Mouse (Mus musculus) heart, postnatal 0 days (tissue): ENCODE measurements around the gene Nup35. TPM values are rescaled to one million over a fixed set of nuclear protein-coding genes. Genes with fewer than 3 reads are reported as not detected.

Experiments
- ATAC-seq: fragments of 200-750 bp; cut with Nextera tagmentation; 2 replicates; pipeline ENCODE4 v1.8.0; 2017; ENCODE audit warnings: low read depth, moderate number of reproducible peaks, moderate library complexity; ENCODE audit not compliant: insufficient read depth
- DNase-seq: peaks from one replicate; pipeline ENCODE4 v3.0.0-alpha.2; 2016; ENCODE audit warnings: low spot score
- H3K27ac ChIP-seq: fragments of 300-500 bp; sonication (generic); 2 replicates; pipeline ENCODE4 v1.5.1; 2014; ENCODE audit warnings: low read depth, mild to moderate bottlenecking
- H3K27me3 ChIP-seq: fragments of 300-500 bp; sonication (generic); 2 replicates; pipeline ENCODE4 v1.6.1; 2014; ENCODE audit warnings: low read length, mixed read lengths; ENCODE audit not compliant: control insufficient read depth, insufficient read depth
- H3K36me3 ChIP-seq: fragments of 300-500 bp; sonication (generic); replicated peaks from 2 replicates; pipeline ENCODE4 v1.6.1; 2014; ENCODE audit warnings: low read length, mixed read lengths; ENCODE audit not compliant: control insufficient read depth, insufficient read depth
- H3K4me1 ChIP-seq: fragments of 300-500 bp; sonication (generic); 2 replicates; pipeline ENCODE4 v1.6.1; 2014; ENCODE audit warnings: antibody characterized with exemption; ENCODE audit not compliant: control insufficient read depth, insufficient read depth
- H3K4me2 ChIP-seq: fragments of 300-500 bp; sonication (generic); 2 replicates; pipeline ENCODE4 v1.6.1; 2014; ENCODE audit warnings: low read depth, mild to moderate bottlenecking, low read length, moderate library complexity
- H3K4me3 ChIP-seq: fragments of 300-500 bp; sonication (generic); 2 replicates; pipeline ENCODE4 v1.5.1; 2014; ENCODE audit warnings: low read depth, low read length
- H3K9ac ChIP-seq: fragments of 300-500 bp; sonication (generic); replicated peaks from 2 replicates; pipeline ENCODE4 v1.6.1; 2014; ENCODE audit warnings: low read depth, low read length, mixed read lengths
- H3K9me3 ChIP-seq: fragments of 300-500 bp; sonication (generic); replicated peaks from 2 replicates; pipeline ENCODE4 v1.6.1; 2016; ENCODE audit warnings: low read length; ENCODE audit not compliant: control insufficient read depth
- CTCF ChIP-seq: IDR thresholded peaks from 2 replicates; pipeline ENCODE4 v1.5.1; 2016; ENCODE audit warnings: antibody characterized with exemption, control low read depth, low read depth
- EP300 ChIP-seq: IDR thresholded peaks from 2 replicates; pipeline ENCODE4 v1.6.1; 2016; ENCODE audit warnings: antibody characterized with exemption, low read depth
- WGBS: fragments of 180-500 bp; shearing (Covaris S2); extraction: QIAGEN DNeasy Blood & Tissue Kit; methylation state at CpG from one replicate; pipeline ENCODE4 v1.1.7; 2014; 5-methylcytosine and 5-hydroxymethylcytosine counted together
- polyA plus RNA-seq: library from polyadenylated mRNA; unstranded; fragments of >200 nt; fragmentation: Nextera tagmentation; extraction: Ambion mirVana; gene quantifications from 2 replicates; pipeline ENCODE4 v1.2.1, GENCODE M21; 2015
- total RNA-seq: library from RNA; depleted of rRNA; stranded (reverse); fragments of >200 nt; gene quantifications from 2 replicates; pipeline ENCODE4 v1.2.3, GENCODE M21; 2014; ENCODE audit warnings: low replicate concordance

Gene Nup35
- total and polyA plus RNA-seq, 2 experiments from 2014 or later, result 9.1 to 15.0 TPM

DNA sequence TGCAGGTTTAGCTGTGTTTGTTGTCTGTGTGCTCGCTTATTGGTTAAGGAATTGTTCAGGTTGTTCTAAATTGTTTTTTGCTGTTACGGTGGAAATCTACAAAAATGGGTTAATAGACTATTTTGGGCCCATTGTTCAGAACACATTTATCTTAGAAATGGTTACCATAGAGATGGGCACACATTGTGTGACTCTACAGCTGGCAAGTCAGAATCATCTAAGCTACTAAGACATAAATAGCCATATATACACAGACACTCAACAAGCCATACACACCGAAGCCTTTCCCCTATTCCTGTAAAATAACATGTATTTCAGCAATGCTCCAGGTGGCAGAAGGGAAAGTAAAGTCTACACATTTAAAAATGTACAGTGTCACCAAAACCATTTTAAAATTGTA is 17.2 kb upstream of the Nup35 start:
- no peak for DNase-seq
- Histone ChIP-seq H3K9me3 (no peaks in the 10 kb centered on the region), H3K27ac (no peak overlapping the region), H3K4me2 (no peak overlapping the region), H3K36me3 (no peaks in the 10 kb centered on the region), H3K4me3 (no peak overlapping the region), H3K27me3 (no peaks in the 10 kb centered on the region), H3K9ac (no peak overlapping the region), H3K4me1 (no peaks in the 10 kb centered on the region)
- WGBS, result 74% methylated on average over 3 of the region's 3 CpGs
- TF ChIP-seq EP300, result no peak
- TF ChIP-seq CTCF, result no peak
- no peak for ATAC-seq

DNA sequence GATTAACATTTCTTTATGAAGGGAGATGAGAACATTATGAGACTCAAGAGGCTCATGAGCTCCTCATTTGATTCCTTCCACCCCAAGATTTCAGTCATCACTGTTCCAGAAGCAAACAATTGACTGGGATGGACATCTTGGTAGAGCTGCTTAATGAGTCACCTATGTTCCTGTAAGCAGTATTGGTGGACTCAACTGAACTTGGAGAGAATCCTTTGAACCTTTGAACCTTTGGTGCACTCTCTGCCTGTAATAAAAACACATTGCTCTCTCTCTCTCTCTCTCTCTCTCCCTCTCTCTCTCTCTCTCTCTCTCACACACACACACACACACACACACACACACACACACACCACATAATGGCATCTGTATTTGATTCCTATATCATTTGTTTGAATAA is 16.4 kb upstream of the Nup35 start:
- H3K4me3 ChIP-seq, result no peak overlapping the region
- TF ChIP-seq CTCF (no peak), EP300 (no peak)
- H3K4me2 ChIP-seq, result no peak overlapping the region
- no peaks in the 10 kb centered on the region for H3K4me1 ChIP-seq
- H3K36me3 ChIP-seq, result no peaks in the 10 kb centered on the region
- no peaks in the 10 kb centered on the region for H3K9me3 ChIP-seq
- DNase-seq, result no peak
- H3K27ac ChIP-seq, result no peak overlapping the region
- H3K27me3 ChIP-seq, result no peaks in the 10 kb centered on the region
- ATAC-seq, result no peak
- H3K9ac ChIP-seq, result no peak overlapping the region

DNA sequence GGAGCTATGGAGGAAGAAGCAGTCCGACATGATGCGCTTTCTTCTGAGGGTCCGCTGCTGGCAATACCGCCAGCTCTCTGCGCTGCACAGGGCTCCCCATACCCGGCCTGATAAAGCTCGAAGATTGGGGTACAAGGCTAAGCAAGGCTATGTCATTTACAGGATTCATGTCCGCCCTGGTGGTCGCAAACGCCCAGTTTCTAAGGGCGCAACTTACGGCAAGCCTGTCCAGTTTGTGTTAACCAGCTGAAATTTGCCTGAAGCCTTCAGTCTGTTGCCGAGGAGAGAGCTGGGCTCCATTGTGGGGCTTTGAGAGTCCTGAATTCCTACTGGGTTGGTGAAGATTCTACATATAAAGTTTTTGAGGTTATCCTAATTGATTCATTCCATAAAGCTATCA is 14.3 kb upstream of the Nup35 start:
- H3K27ac ChIP-seq, result no peak overlapping the region
- no peak overlapping the region for H3K9ac ChIP-seq
- H3K27me3 ChIP-seq, result no peaks in the 10 kb centered on the region
- no peaks in the 10 kb centered on the region for H3K4me1 ChIP-seq
- H3K4me2 ChIP-seq, result no peak overlapping the region
- TF ChIP-seq EP300, result no peak
- TF ChIP-seq CTCF, result no peak
- no peaks in the 10 kb centered on the region for H3K9me3 ChIP-seq
- no peaks in the 10 kb centered on the region for H3K36me3 ChIP-seq
- 92% methylated on average over 13 of the region's 13 CpGs for whole genome bisulfite sequencing
- H3K4me3 ChIP-seq, result no peak overlapping the region
- no peak for ATAC-seq
- no peak for DNase-seq

DNA sequence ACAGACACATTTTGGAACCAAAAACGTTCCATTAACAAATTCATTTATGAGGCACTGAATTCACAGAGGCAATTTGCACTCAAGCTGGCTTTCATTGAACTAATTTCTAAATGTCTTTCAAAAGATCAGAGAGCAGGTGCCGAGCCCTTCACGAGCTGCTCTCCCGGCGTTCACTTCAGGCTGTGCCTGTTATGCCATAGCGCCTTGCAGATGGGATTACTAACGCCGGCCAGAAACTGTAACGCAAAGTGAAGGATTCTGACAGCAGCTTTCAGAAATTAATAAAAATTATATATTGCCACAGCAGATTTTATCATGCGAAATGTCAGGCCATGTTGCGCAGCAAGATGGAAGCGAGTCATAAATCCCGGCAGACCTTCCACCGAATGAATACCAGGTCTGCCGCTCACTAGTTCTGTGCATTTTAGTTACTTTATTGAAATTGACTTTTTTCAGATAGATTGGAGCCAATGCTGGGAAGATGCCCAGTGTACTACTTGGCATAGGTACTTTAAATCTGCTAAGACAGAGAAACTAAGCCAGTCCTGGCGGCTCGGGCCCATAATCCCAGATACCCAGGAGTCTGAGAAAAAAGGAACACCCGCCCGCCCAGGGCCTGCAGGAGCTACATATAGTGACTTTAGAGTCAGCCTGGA is 13.1 kb upstream of the Nup35 start:
- Histone ChIP-seq H3K27me3 (no peaks in the 10 kb centered on the region), H3K36me3 (no peaks in the 10 kb centered on the region), H3K4me1 (no peaks in the 10 kb centered on the region), H3K9ac (no peak overlapping the region), H3K9me3 (no peaks in the 10 kb centered on the region), H3K4me2 (no peak overlapping the region), H3K27ac (no peak overlapping the region), H3K4me3 (no peak overlapping the region)
- ATAC-seq, result no peak
- 90% methylated on average over 19 of the region's 19 CpGs for WGBS
- DNase-seq, result no peak
- TF ChIP-seq CTCF (no peak), EP300 (no peak)

DNA sequence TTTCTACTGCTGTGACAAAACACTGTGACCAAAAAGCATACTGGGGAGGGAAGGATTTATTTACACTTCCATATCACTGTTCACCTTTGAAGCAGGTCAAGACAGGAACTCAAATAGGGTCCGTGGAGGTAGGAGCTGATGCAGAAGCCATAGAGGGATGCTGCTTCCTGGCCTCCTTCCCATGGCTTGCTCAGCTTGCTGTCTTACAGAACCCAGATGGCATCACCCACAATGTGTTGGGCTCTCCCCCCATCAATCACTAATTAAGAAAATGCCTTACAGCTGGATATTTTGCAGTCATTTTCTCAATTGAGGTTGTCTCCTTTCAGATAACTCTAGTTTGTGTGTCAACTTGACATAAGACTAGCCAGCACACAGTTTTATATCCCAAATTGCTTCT is 4.8 kb upstream of the Nup35 start:
- no peak for DNase-seq
- H3K36me3 ChIP-seq, result no peaks in the 10 kb centered on the region
- no peak for TF ChIP-seq CTCF
- TF ChIP-seq EP300, result no peak
- ATAC-seq, result no peak
- no peak overlapping the region for H3K4me3 ChIP-seq
- no peaks in the 10 kb centered on the region for H3K9me3 ChIP-seq
- 50% methylated on average over 1 of the region's 1 CpGs for WGBS
- H3K4me1 ChIP-seq, result no peaks in the 10 kb centered on the region
- no peaks in the 10 kb centered on the region for H3K27me3 ChIP-seq
- H3K9ac ChIP-seq, result no peak overlapping the region
- no peak overlapping the region for H3K27ac ChIP-seq
- H3K4me2 ChIP-seq, result no peak overlapping the region

DNA sequence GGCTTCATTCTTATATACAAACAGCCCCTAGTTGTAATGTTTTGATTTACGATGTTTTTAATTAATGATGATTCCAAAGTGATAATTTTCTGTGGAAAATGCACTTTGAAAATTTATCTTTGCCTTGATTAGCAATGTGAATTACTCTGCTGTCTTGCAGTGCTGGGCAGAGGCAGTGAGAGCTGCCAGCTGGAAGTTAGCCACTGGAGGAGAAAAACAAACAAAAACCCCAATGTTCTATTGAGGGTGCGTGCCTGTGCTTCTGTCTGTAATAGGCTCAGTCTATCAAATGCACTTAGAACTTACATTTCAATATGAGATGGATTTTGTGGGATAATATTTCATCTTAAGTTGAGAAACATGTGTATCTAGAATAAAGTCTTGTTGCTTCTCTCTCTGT is 4.2 kb upstream of the Nup35 start:
- TF ChIP-seq EP300, result no peak
- TF ChIP-seq CTCF, result no peak
- Histone ChIP-seq H3K4me1 (0 out of 2 replicates have a peak, but pooled peaks cover 3% of the 10 kb centered on the region), H3K9ac (no peak overlapping the region), H3K36me3 (no peaks in the 10 kb centered on the region), H3K4me3 (no peak overlapping the region), H3K4me2 (no peak overlapping the region), H3K27ac (no peak overlapping the region), H3K27me3 (no peaks in the 10 kb centered on the region), H3K9me3 (no peaks in the 10 kb centered on the region)
- WGBS, result 66% methylated on average over 2 of the region's 2 CpGs
- ATAC-seq, result no peak
- no peak for DNase-seq
